Mouse (Mus musculus) heart, embryonic 12.5 days (tissue): ENCODE measurements at regions not wholly inside any gene's neighbourhood (a gene's known extent, or its start where the extent isn't known, plus 50 kb on each side); places are given as distances from the start of the nearest gene placed in this dataset.

Experiments used
- ATAC-seq: fragments of 200-750 bp; cut with Nextera tagmentation; 2 replicates; pipeline ENCODE4 v1.8.0; 2017; ENCODE audit warnings: moderate TSS enrichment, moderate library complexity; ENCODE audit not compliant: insufficient number of reproducible peaks, low FRiP score
- H3K27ac ChIP-seq: fragments of 300-500 bp; sonication (generic); 2 replicates; pipeline ENCODE4 v1.5.1; 2016; ENCODE audit warnings: mild to moderate bottlenecking, moderate library complexity; ENCODE audit not compliant: poor library complexity, severe bottlenecking
- H3K27me3 ChIP-seq: fragments of 300-500 bp; sonication (generic); replicated peaks from 2 replicates; pipeline ENCODE4 v1.6.1; 2016; ENCODE audit warnings: mild to moderate bottlenecking, moderate library complexity
- H3K36me3 ChIP-seq: fragments of 300-500 bp; sonication (generic); 2 replicates; pipeline ENCODE4 v1.6.1; 2016; ENCODE audit warnings: mild to moderate bottlenecking, moderate library complexity
- H3K4me1 ChIP-seq: fragments of 300-500 bp; sonication (generic); replicated peaks from 2 replicates; pipeline ENCODE4 v1.6.1; 2016; ENCODE audit warnings: mild to moderate bottlenecking
- H3K4me2 ChIP-seq: fragments of 300-500 bp; sonication (generic); 2 replicates; pipeline ENCODE4 v1.6.1; 2016; ENCODE audit warnings: mild to moderate bottlenecking, moderate library complexity
- H3K4me3 ChIP-seq: fragments of 300-500 bp; sonication (generic); 2 replicates; pipeline ENCODE4 v1.5.1; 2016; ENCODE audit warnings: mild to moderate bottlenecking
- H3K9ac ChIP-seq: fragments of 300-500 bp; sonication (generic); 2 replicates; pipeline ENCODE4 v1.6.1; 2016; ENCODE audit warnings: mild to moderate bottlenecking, moderate library complexity
- H3K9me3 ChIP-seq: fragments of 300-500 bp; sonication (generic); replicated peaks from 2 replicates; pipeline ENCODE4 v1.6.1; 2016; ENCODE audit warnings: mild to moderate bottlenecking, moderate library complexity
- WGBS: fragments of 180-500 bp; shearing (Covaris S2); methylation state at CpG from one replicate; pipeline ENCODE4 v1.1.7; 2016; 5-methylcytosine and 5-hydroxymethylcytosine counted together

DNA sequence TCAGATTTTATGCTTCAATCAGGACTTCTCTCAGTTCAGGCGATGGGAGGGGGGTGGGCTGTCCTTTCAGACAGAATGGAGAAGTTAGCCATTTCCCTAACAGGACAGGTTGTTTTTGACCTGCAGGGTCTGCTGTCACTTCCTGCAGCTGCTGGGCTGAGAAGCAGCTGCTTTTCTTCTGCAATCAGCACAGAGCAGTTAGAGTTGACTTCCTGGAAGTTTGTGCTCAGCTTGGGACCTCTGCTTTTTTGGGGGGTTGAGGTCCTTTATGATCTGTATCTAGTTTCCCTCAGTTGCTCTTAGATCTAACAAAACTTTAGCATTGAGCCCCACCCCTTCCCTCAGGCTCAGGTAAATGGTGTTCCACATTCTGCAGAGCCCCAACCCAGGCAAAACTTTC, 656.5 kb downstream of the Tmem114 start:
- H3K27me3 ChIP-seq = no peaks in the 10 kb centered on the region
- H3K4me2 ChIP-seq = no peak overlapping the region
- no peak overlapping the region for H3K4me3 ChIP-seq
- no peak for ATAC-seq
- no peak overlapping the region for H3K9ac ChIP-seq
- no peak overlapping the region for H3K27ac ChIP-seq
- H3K9me3 ChIP-seq = peaks cover 9% of the 10 kb centered on the region; the same call in 1 of the 2 replicates
- no peaks in the 10 kb centered on the region for H3K36me3 ChIP-seq
- H3K4me1 ChIP-seq = no peaks in the 10 kb centered on the region
- 59% methylated on average over 1 of the region's 1 CpGs for WGBS

DNA sequence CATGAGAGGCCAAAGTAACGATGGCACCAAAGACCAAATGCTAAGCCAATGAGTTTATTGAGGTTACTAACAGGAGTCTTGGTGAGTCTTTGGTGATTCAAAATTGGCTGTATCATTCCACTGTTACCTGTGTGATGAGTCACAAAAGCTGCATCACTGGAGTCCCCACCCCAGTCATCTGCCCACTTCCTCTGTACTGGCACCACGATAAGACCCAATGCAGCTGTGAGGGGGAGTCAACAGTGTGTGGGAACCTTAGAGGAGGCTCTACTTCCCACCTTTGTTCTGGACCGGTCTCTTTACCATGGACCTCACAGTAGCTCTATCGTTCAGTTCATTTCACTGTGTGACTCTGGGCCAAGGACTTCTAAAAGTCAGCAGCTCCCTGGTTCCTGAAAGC, 657.2 kb downstream of the Tmem114 start:
- Histone ChIP-seq H3K4me2 (no peak overlapping the region), H3K27ac (no peak overlapping the region), H3K4me3 (no peak overlapping the region), H3K9ac (no peak overlapping the region), H3K36me3 (no peaks in the 10 kb centered on the region), H3K27me3 (no peaks in the 10 kb centered on the region), H3K4me1 (no peaks in the 10 kb centered on the region), H3K9me3 (peaks cover 9% of the 10 kb centered on the region; the same call in 1 of the 2 replicates)
- 73% methylated on average over 4 of the region's 4 CpGs for WGBS
- ATAC-seq = no peak

GRCm38 (mm10) chr16:7764383-7764782, 660.6 kb downstream of the Tmem114 start:
- Histone ChIP-seq H3K9ac (no peak overlapping the region), H3K4me1 (no peaks in the 10 kb centered on the region), H3K27ac (no peak overlapping the region), H3K9me3 (0 out of 2 replicates have a peak, but pooled peaks cover 5% of the 10 kb centered on the region), H3K27me3 (no peaks in the 10 kb centered on the region), H3K4me3 (no peak overlapping the region), H3K36me3 (no peaks in the 10 kb centered on the region), H3K4me2 (no peak overlapping the region)
- 49% methylated on average over 6 of the region's 6 CpGs for WGBS
- ATAC-seq = no peak

DNA sequence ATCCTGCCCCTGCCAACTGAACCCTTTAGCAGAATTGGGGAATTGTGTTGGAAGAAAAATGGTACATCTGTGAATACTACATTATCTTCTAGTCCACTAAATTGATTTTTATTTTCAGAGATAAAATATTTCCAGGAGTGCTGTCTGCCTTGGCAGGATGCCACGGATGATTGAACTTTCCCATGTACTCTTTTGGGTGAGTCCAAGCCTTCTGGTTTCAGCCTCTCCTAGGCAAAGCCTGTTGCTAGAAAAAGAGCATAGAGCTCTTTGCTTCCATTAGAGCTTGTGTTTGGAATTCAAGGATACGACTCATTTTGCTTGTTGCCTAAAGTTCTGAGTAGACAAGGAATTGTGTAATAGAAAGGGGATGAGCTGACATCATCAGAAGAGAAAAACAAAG, 696.8 kb downstream of the Tmem114 start:
- no peak for ATAC-seq
- Histone ChIP-seq H3K9ac (no peak overlapping the region), H3K4me2 (no peak overlapping the region), H3K4me3 (no peak overlapping the region), H3K27ac (no peak overlapping the region), H3K9me3 (peaks cover 2% of the 10 kb centered on the region; the same call in 1 of the 2 replicates), H3K27me3 (no peaks in the 10 kb centered on the region), H3K4me1 (no peaks in the 10 kb centered on the region), H3K36me3 (no peaks in the 10 kb centered on the region)
- WGBS = 60% methylated on average over 2 of the region's 2 CpGs

GRCm38 (mm10) chr16:7725225-7725624, 699.7 kb downstream of the Tmem114 start:
- Histone ChIP-seq H3K36me3 (no peaks in the 10 kb centered on the region), H3K4me3 (no peak overlapping the region), H3K4me2 (no peak overlapping the region), H3K27me3 (no peaks in the 10 kb centered on the region), H3K4me1 (no peaks in the 10 kb centered on the region), H3K9ac (no peak overlapping the region), H3K9me3 (no peaks in the 10 kb centered on the region), H3K27ac (no peak overlapping the region)
- ATAC-seq = no peak
- WGBS = 88% methylated on average over 1 of the region's 1 CpGs

- no peak overlapping the region for H3K4me3 ChIP-seq
- no peak overlapping the region for H3K27ac ChIP-seq
- H3K4me2 ChIP-seq = no peak overlapping the region
- no peaks in the 10 kb centered on the region for H3K9me3 ChIP-seq
- no peak overlapping the region for H3K9ac ChIP-seq
- H3K36me3 ChIP-seq = no peaks in the 10 kb centered on the region
- WGBS = 70% methylated on average over 4 of the region's 4 CpGs
- H3K27me3 ChIP-seq = no peaks in the 10 kb centered on the region
- ATAC-seq = no peak
- H3K4me1 ChIP-seq = no peaks in the 10 kb centered on the region
These were observed 723.5 kb downstream of the Tmem114 start for GRCm38 (mm10) chr16:7701471-7701870.

DNA sequence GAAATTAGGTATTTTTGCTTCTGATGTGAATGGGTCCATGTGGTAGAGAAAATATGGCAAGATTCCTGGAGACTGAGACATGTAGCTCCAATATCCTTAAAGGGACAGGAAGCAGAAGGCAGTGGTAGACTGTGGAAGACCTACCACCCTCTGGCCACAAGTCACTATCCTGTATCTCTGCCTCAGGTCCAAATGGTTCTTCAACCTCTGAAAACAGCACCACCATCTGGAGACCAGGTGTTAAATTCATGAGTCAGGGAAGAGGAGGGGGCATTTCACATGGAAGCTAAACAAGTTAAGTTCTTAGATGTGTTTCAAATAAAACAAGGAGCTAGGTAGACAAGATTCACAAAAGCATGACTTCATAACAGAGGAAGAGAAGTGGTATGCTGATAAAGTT, 739.5 kb downstream of the Tmem114 start:
- no peak overlapping the region for H3K4me3 ChIP-seq

GRCm38 (mm10) chr16:7666096-7666495, 758.8 kb downstream of the Tmem114 start:
- Histone ChIP-seq H3K4me2 (no peak overlapping the region), H3K4me3 (no peak overlapping the region), H3K9ac (no peak overlapping the region), H3K27ac (no peak overlapping the region), H3K9me3 (peaks cover 6% of the 10 kb centered on the region), H3K27me3 (no peaks in the 10 kb centered on the region), H3K36me3 (no peaks in the 10 kb centered on the region), H3K4me1 (no peaks in the 10 kb centered on the region)
- ATAC-seq = no peak
- 25% methylated on average over 2 of the region's 2 CpGs for WGBS

More for the DNA sequence above, 739.5 kb downstream of the Tmem114 start:
- Histone ChIP-seq H3K27ac (no peak overlapping the region), H3K4me1 (no peaks in the 10 kb centered on the region), H3K36me3 (no peaks in the 10 kb centered on the region), H3K9me3 (no peaks in the 10 kb centered on the region), H3K9ac (no peak overlapping the region), H3K27me3 (no peaks in the 10 kb centered on the region), H3K4me2 (no peak overlapping the region)
- ATAC-seq = no peak

- 65% methylated on average over 9 of the region's 9 CpGs for whole genome bisulfite sequencing
- Histone ChIP-seq H3K4me1 (no peaks in the 10 kb centered on the region), H3K9ac (no peak overlapping the region), H3K27me3 (no peaks in the 10 kb centered on the region), H3K4me2 (no peak overlapping the region), H3K27ac (no peak overlapping the region), H3K9me3 (no peaks in the 10 kb centered on the region), H3K36me3 (no peaks in the 10 kb centered on the region), H3K4me3 (no peak overlapping the region)
- no peak for ATAC-seq
These were observed 766.8 kb downstream of the Tmem114 start for GRCm38 (mm10) chr16:7658133-7658532.

DNA sequence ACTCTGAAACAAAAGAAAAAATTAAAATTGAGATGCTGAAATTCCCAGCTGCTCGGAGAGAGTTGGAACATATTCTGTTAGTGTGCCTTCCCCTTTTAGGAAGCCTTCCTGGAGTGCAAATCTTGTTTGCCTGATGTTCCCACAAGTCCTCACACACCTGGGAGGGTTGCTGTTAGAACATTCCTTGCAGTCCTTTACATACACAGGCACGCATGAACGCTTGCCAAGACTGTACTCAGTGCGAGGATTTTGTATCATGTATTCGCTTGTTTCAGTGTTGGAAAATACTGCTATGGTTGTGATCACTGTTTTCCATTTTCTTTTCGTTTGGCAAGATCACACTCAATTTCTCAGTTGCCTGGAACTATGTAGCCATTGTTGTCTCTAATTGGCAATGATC, 770.5 kb downstream of the Tmem114 start:
- Histone ChIP-seq H3K4me2 (no peak overlapping the region), H3K27me3 (no peaks in the 10 kb centered on the region), H3K9me3 (no peaks in the 10 kb centered on the region), H3K4me1 (no peaks in the 10 kb centered on the region), H3K27ac (no peak overlapping the region), H3K4me3 (no peak overlapping the region), H3K9ac (no peak overlapping the region), H3K36me3 (no peaks in the 10 kb centered on the region)
- 83% methylated on average over 6 of the region's 6 CpGs for WGBS
- ATAC-seq = no peak

- H3K9ac ChIP-seq = no peak overlapping the region
- no peaks in the 10 kb centered on the region for H3K36me3 ChIP-seq
- no peak overlapping the region for H3K4me3 ChIP-seq
- no peaks in the 10 kb centered on the region for H3K4me1 ChIP-seq
- no peaks in the 10 kb centered on the region for H3K27me3 ChIP-seq
- H3K4me2 ChIP-seq = no peak overlapping the region
- H3K9me3 ChIP-seq = no peaks in the 10 kb centered on the region
- H3K27ac ChIP-seq = no peak overlapping the region
- no peak for ATAC-seq
- WGBS = 49% methylated on average over 1 of the region's 1 CpGs
These were observed 775.2 kb downstream of the Tmem114 start for GRCm38 (mm10) chr16:7649771-7650170.

GRCm38 (mm10) chr16:7647275-7647926, 777.5 kb downstream of the Tmem114 start:
- Histone ChIP-seq H3K9ac (no peak overlapping the region), H3K27me3 (no peaks in the 10 kb centered on the region), H3K4me2 (no peak overlapping the region), H3K4me1 (no peaks in the 10 kb centered on the region), H3K27ac (no peak overlapping the region), H3K4me3 (no peak overlapping the region), H3K36me3 (no peaks in the 10 kb centered on the region), H3K9me3 (no peaks in the 10 kb centered on the region)
- ATAC-seq = no peak
